Mouse (Mus musculus): Measurements from ENCODE around the gene Stk38l.
"Not testable (repeated sequence)": the region's sequence is repeated elsewhere in the genome, so short reads cannot be mapped to it uniquely, and the experiment has no call there.

The Stk38l gene

DNA sequence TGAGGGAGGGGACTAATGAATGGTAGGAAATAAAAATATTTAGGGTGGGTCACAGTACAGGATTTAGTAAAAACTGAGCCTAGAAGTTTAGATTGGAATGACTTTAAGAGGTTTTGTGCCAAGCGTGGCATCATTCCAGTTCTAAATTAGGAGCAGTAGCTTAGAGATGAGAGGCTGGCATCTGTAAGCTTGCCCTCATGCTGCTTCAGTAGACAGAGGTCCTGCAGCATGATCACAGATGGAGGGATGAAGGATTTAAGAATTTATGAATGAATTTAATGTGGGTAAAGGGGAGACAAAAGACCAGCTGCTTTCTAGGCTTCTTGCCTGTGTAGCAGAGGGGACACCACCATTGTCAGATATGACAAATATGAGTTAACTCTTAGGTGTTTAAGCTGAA is 14.1 kb downstream of the Stk38l start:
- peak; percentile 41 for DNase-seq

DNA sequence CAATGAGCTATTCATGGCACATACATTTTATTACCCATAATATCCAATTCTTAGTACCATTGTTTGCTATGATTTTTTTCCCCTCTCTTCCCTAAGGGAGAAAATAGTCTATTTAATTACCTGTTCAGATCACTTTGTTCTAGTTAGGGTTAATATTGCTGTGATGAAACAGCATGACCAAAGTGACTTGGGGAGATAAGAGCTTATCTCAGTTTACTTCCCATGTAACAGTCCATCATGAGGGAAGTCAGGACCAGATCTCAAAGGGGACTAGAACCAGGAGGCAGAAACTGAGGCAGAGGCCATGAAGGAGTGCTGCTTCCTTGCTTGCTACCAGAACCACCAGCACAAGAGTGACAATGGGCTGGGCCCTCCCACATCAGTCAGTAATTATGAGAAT is 15.9 kb downstream of the Stk38l start:
- DNase-seq = no peak

DNA sequence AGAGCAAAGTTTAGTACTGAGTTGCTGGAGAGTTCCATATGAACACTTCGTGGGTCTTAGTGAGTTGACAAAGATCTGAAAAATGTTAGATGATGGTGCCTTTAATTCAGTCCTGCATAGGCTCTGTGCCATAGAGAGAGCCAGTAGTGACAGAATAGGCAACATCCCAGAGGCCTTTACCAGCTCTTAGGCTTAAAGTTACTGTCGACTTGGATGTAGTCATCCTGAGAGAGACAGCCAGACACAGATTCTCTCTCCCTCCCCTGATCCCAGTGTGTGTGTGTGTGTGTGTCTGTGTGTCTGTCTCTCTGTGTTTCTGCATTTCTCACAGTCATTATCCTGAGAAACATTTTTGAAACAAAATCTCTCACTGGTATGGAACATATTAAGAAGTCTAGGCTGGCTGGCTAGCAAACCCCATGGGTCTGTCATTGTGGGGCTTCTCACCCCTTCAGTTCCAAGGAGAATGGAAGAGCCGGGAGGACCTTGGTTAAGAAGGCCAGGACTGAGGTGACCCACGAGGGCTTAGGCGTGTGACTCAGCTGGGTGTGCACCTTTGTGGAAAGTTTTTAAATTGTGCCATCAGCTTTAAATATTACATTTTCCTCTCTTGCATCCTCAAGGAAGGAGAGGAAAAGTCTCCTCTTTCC is 17.3 kb downstream of the Stk38l start:
- DNase-seq = no peak

DNA sequence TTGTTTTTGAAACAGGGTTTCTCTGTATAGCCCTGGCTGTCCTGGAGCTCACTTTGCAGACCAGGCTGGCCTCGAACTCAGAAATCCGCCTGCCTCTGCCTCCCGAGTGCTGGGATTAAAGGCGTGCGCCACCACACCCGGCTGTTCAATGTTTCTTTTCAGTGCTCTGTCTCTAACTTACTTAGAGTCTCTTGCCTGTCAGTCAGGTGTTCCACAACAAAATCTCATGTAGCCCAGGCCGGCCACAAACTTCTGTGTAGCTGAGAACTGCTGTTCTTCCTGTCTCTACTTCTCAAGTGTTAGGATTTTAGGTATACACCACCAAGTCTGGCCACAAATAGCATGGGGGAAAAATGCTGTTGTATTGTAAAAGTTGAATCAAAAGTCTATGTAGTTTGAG is 19.5 kb downstream of the Stk38l start:
- not testable (repeated sequence) for DNase-seq

DNA sequence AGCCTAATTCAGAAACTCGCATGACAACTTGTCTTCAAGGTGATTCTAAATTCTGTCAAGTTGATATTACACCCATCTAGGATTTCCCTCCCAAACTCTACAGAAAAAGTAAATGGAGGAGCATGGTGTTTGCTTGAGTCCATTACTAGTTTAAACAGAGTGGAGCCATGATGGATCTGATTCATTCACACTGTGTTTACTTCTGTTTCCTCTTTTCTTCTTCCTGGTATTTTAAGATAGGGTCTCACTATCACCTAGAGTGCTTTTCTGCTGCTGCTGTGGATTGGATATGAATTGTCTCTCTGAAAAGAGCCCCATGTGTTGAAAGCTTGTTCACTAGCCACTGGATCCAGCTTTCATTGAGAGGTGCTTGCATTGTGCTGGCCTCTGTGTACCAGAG is 20.4 kb downstream of the Stk38l start:
- no peak for DNase-seq

DNA sequence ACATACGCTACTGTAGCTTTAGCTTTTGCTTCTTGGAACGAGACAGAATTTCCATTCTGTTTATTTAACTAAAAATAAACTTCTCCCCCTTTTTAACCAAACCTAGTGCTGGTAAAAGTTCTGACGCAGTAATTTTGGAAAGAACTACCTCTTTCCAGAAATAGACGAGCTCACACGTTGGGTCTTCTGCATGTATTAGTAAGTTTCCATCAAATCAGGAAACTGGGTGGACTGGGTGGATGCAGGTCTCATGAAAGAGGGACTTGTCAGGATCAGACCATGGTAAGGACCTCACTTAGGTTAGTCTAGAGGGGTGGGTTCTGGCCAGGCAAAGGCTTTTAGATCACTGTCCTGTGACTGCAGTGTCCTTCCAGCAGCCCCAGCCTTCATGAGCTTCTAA is 21.8 kb downstream of the Stk38l start:
- DNase-seq = no peak

DNA sequence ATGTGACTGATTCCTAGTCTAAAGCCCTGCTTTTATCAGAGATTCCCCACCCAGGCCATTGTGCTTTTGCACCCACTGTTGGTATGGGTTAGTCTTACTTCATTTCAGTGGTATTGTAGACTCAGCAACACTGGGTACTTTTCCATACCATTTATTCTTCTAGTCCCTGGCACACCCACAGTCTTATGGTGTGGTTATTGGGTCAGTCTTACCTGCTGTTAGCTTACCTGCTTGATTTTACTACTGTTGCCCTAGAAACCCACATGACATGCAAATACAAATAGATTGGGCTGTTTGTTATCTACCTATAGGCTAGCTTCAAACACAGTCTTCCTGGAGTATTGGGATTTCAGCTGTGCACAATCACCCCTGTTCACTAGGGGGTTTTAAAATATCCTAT is 22.3 kb downstream of the Stk38l start:
- no peak for DNase-seq

DNA sequence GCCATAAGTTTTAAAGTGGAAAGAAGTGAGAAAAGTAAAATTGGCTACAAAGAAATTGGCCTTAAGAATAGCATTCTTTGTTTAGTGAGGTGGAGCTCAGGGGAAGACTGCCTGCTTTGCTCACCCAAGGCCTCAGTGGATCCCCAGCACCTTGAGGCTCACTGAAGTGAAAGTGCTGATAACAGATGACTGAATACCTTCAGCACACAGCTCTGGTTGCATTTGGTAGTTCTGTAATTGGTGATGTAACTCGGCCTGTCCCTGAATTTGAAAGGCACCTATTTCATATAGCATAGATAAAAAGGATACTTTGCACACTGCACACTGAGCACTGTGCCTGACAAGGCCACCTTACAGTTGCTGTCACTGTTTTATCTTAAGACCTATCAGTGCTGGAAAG is 23.5 kb downstream of the Stk38l start:
- no peak for DNase-seq

DNA sequence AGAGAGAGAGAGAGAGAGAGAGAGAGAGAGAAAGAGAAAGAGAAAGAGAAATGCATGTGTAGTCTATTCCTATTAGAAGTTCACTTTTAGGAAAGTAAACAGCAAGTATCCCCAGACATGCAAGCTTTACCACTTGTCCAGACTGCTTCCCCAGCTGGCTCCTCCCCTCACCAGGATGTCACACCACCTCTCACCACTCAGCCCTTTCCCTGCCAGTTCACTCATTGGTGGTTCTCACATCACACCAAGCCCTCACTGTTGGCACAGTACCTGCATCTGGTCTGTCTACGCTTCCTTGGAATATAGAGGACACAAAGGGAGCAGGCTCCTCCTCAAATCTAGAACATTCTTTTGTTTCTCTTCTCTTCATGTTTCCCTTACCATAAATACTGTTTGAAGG is 26.9 kb downstream of the Stk38l start:
- DNase-seq = no peak

DNA sequence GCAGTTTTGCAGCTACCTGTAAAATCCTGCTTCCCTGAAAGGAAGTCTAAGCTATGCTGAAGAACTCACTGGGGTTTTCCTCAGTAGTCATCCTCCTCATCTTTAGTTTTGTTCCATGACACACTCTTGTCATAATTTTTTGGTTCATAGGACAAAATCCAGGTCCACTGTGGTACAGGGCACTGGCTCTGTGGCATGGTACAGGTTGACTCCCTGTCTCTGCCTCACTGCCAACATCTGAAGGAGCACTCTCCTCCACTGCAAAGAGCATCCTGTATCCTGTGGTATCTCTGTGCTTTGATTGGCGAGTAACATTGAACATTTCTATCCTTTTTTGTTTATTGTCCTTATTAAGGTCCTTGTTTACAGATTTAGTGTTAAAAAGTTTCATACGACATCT is 27.4 kb downstream of the Stk38l start:
- DNase-seq = no peak

DNA sequence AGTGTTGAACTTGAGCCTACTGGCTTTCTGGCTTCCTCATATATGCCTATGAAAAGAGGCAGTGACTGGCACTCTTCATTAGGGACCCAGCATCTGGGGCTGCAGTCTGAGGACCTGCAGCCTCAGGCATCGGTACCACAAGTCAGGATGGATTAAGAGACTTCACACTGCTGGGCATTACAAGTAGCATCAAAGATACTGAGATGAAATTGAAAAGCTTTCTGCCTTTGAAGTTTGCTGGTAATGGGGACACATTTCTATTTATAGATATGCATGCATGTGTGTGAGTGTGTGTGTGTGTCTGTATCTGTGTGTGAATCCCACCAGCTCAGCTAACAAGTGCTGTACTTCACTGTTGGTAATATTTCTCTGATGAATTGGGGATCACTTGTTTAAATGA is 27.8 kb downstream of the Stk38l start:
- DNase-seq = no peak

DNA sequence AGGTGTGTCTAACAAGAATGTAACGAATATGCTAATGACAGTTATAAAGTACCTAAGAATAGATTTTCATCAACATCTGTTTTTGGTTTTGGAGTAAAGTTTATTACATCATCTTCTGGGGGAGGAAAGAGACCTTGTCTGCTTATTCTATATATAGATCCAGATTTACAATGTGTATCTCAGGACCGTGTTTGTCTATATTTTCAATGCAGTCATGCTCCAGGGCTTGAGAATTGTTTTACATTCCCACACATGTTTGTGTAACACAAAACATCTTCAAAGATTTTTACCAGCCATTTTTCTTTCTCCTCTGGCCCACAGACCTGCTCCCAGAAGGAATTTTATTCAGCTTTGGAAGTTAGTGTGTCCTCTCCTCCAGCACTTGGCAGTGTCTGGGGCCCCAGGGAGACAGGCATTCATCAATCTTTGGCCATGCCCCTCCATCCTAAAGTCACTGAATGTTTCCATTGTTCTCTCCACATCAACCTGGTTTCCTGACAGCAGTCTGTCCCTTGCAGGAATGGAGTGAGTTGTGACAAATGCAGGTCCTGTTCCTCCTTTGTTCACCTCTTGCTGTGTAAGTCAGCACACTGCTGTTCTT is 28.9 kb downstream of the Stk38l start:
- no peak for DNase-seq

DNA sequence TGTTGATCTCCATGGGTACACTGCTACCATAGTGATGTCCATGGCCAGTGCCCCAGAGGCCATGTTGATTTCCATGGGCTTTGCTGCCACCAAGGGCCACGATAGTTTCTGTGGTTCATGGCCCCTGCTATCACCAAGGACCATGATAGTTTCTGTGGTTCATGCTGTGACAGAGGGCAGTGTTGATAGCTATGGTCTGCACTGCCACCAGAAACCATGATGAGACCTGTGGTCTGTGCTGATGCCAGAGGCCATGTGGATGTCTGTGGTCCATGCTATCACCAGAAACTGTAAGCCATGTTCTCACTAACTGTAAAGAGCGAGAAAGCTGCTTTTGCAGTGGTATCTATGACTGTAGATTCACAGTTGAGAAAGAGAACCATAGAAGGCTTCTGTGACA is 30.3 kb downstream of the Stk38l start:
- no peak for DNase-seq

DNA sequence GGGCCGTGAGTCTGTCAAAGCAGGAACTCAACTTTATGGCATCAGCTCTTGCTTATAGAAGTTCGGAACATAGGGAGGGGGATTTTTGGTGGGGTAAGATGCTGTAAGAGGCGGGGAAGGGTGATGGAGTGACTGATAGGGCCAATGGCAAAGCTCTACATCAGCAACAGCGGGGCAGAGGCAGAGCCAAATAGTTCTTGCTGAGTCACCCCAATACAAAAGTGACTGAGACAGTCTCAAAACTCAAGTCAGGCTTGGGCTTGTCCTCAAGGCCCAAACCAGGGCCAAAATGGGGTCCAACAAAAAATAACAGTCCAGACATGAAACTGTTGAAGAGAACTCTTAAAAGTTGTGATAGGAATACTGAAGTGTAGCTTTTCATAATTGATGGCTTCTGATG is 30.9 kb downstream of the Stk38l start:
- no peak for DNase-seq

DNA sequence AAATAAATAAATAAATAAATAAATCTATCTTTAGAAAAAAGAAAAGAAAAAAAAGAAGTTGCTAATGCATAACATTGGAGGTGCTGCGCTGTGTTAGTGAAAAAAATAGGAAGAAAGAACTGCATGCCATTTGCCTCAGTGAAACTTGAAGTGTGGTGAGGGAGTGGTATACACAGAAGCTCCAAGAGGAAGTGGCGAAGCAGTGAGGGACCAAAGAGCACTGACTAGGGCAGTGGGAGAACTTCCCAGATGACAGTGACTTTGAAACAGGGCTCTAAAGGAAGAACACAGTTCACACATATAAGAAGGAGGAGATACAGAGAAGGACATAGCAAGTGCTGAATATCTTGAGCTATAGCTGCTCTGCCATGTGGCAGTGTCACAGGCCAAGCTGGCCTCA is 34.2 kb downstream of the Stk38l start:
- no peak for DNase-seq

DNA sequence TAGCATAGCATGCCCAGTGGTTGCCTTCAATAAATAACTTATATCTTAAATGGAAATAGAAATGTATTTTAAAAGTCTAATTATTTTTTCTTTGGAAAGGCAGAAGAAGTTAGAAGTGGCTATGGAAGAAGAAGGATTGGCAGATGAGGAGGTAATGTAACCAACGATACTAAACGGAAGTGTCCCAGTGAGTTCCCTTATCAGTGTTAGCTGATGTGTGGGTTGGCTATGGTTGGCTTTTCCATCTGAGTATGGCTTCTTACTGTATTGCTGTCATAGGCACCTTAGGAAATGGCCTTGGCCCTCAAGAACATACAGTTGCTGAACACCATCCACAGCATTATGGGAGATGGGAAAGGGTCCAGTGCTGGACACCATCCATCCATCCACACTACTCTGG is 35.2 kb downstream of the Stk38l start:
- DNase-seq = no peak

DNA sequence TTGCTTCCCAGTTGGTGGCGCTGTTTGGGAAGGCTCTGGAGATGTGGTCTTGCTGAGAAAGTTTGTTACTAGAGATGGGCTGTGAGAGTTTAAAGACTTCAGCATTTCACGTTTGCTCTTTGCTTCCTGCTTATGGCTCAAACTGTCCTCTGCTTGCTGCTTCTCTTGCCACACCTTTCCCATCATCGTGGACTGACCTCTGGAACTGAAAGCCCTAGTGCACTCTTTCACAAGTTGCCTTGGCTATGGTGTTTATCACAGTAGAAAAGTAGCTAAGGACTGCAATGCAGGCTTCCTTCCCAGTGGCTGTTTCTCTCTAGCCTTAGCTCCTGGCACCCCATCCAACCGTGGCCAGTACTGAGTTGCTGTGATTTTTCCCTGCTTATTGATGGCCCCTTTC is 35.9 kb downstream of the Stk38l start:
- DNase-seq = no peak

DNA sequence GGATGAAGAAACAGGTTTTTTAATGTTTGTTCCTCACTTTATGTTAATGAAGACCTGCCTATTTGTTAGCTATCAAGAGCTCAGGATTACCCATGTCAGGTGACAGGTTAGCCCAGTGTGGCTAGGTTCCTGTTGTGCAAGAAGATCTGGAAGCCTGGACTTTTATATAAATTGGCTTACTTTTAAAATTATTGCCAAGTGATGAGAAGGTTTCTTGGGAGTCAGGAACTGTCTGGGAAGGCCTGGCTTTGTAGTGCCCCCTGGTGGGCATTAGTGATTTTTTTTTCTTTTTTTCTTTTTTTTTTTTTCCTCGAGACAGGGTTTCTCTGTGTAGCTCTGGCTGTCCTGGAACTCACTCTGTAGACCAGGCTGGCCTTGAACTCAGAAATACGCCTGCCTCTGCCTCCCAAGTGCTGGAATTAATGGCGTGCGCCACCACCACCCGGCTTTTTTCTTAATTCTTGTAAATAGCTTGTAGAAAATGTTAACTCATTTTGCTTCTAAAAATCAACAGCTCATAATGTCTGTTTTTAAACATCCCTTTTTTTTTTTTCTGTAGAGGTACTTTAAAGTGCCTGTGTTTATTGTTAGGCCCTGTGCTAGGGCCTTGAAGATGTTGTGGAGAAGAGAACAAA is 37.6 kb downstream of the Stk38l start:
- peak; percentile 29 for DNase-seq

DNA sequence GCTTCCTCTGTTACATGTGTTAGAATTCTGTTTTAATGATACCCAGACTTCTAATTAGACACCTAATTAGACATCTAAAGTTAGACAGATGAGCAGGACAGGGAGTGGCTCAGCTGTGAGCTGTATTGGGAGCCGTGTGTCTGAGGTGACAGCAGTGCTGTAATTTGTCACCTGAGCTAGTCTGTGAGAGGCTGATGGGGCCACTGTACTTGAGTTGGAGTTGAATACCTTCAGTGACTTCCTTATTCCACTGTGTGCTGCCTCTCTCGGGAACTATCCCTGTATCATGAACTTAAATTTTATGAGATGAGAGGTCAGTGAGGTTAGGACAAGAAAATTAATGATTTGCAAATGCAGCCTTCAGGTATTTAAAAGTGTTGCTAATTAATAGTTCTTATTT is 39.8 kb downstream of the Stk38l start:
- no peak for DNase-seq

DNA sequence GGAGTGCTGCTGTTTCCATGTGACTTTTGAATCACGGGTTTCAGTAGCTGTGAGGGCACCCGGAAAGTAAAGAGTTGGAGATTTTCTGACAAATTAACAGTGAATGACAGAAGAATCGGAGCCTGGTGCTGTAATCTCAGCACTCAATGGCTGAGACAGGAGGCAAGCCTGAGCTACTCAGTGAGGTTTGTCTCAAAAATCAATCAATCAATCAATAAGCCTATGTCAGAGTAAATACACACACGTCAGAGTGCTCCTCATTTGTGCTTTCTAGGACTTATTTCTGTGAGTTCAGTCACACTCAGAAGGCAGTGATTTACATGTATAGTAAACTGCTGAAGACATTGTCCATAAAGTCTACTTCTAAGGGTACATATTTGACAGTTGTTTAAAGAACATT is 40.5 kb downstream of the Stk38l start:
- no peak for DNase-seq

DNA sequence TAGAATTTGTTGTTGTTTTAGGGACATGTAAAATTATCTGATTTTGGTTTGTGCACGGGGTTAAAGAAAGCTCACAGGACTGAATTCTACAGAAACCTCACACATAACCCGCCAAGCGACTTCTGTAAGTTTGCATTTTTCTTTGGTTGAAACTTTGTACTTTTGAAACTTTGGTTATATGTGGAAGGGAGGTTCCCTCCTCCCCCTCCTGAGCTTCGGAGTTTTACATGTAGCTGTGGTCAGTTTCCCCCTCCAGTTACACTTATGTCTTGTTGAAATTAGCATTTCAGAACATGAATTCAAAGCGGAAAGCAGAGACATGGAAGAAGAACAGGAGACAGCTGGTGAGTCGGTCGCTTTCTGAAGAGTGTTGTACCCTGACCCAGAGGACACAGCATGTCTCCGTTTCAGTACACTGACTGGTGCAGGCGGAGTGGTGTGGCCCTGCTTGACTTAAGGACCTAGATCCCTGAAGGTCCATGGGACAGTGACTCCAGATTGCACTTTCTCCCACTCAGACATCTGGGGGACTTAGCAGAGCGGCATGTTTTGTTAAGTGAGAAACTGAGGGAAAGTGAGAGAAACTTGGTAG is 44.1 kb downstream of the Stk38l start:
- no peak for DNase-seq

DNA sequence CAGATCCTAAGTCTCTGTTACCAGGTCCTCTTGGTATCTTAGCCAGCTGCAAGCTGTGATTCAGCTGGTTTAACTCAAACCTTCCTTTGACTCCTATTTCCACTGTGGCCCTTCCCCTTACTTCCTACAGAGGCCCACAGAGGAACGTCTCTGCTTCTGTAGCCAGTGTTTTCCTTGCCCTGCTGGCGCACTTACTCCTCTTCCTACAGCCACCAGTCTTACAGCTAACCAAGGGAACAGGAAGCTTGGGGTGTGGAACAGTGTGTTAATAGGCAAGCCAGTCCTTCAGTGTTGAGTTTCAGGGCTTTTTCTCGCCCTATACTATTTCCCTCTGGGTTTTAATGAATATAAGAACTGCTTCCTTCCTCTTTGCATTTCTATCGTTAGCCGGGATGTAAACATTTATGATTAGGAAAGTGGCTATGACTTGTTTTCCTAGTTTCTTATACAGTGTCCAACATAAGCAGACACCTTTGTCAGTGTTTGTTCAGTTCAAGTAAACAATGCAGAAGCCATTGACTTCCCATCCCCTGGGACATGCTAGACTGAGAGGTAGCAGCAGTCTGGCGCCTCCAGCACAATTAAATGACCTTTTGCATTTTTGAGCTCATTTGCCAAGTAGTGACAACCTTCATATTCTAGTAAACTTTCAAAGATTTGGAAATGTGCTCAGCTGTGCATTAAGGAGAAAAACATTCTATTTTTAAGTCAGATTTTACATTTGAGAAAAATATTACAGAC is 45.4 kb downstream of the Stk38l start:
- DNase-seq = no peak

DNA sequence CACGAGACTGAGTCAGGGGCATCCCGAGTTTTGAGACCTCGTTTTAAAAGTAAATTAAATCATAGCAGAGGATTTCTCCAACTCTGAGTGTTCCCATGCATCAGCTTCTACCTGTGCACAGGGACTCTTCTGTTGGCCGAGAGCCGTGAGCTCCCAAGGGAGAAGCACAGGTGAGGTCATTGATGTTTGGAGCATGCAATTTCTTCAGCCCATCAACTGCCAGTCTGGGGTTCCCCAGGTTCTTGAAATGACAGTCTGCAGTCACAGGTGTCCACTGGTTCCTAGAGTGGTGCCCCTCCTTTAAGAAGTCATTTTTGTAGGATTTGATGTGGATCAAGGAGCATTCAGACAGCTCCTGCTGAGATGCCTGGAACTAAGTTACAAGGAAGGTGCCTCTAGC is 46.0 kb downstream of the Stk38l start:
- no peak for DNase-seq

DNA sequence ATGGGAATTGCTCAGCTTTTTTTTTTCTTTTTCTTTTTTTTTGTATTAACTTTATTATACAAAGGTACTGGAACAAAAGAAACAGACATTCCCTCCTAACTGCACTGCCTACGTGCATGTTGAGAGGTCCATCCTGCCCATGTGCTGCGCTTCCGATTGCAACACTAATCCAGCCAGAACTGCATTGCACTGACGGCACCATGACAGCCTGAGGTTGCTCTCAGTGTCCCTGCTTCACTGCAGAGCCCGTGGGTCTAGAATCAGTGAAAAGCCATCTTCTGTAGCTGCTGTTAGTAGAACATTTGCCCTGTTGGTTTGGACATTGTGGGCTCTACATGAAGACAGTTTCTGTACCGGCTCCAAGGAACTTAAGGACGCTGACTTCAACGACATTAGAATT is 51.1 kb downstream of the Stk38l start:
- DNase-seq = not testable (repeated sequence)

Data from cerebellum, adult 8-10 months (tissue).